Mouse (Mus musculus) embryonic fibroblast, embryonic 13.5 days (primary cell): ENCODE data around the gene Zmym6.

Source experiments
- CTCF ChIP-seq: IDR thresholded peaks from 2 replicates; pipeline ENCODE4 v1.5.1; 2011; ENCODE audit warnings: mild to moderate bottlenecking, control low read depth, low read length, moderate library complexity, borderline replicate concordance; ENCODE audit not compliant: insufficient read depth
- POLR2A ChIP-seq: IDR thresholded peaks from 2 replicates; pipeline ENCODE4 v1.6.1; 2011; ENCODE audit warnings: low read depth, mild to moderate bottlenecking, control low read depth, low read length, moderate library complexity

DNA sequence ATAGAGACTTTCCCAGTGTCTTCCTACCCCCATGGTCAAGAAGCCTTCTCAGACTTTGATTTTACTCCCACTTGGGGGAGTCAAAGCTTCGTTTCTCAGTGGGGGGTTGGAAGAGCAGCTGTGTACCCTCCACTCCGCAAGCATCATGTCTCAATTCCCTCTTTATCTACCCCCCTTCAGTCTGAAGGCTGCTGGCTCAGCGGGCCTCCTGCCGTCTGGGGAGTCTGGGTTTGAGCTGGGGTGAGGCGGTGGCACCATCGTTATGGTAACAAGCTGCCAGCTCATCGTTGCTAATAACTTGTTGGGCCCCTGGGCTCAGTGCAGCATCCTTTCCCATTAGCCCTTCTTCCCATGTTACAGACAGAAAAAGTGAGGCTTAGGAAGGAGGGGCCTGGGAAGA lies 94.9 kb downstream of the Zmym6 start:
- TF ChIP-seq CTCF (no peak), POLR2A (no peak)
